Mouse (Mus musculus): Measurements from ENCODE around the gene Drg2. TPM values are rescaled to one million over a fixed set of nuclear protein-coding genes. Genes with fewer than 3 reads are reported as not detected.

Drg2 gene
- polyA plus RNA-seq, 1 experiment from 2014 or later = 65.7 TPM

DNA sequence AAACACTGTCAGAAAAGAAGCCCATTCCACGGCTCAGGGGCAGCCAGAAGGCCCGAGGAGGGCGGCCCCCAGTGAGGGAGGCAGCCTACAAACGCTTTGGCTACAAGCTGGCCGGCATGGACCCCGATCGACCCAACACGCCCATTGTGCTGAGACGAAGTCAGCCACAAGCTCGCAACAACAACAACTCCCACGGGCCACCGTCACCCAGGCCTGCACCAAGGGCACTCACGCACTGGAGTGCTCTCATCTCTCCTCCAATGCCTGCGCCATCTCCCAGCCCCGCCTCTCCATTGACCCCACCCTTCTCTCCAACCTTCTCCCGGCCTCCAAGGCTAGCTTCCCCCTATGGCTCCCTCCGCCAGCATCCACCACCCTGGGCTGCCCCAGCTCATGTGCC is 23.7 kb downstream of the Drg2 start:
- ATAC-seq (replicated peaks; ENCODE audit: extremely low read depth, insufficient read depth, low FRiP score) = no peak; the same call in 1 of the 2 replicates
- Histone ChIP-seq H3K4me2 (ENCODE audit: low read depth, low read length) (peak overlapping the region; percentile 52), H3K4me3 (ENCODE audit: low read length) (peak overlapping the region; percentile 18; the same call in 1 of the 2 replicates), H3K27me3 (ENCODE audit: control insufficient read depth, insufficient read depth, low read length) (no peaks in the 10 kb centered on the region), H3K9ac (ENCODE audit: low read length) (peak overlapping the region; percentile 47; the same call in 1 of the 2 replicates), H3K9me3 (replicated peaks; ENCODE audit: control insufficient read depth, low read length) (no peaks in the 10 kb centered on the region), H3K4me1 (ENCODE audit: control insufficient read depth, insufficient read depth, low read length) (0 out of 2 replicates have a peak, but pooled peaks cover 3% of the 10 kb centered on the region), H3K36me3 (ENCODE audit: control insufficient read depth, insufficient read depth) (no peaks in the 10 kb centered on the region), H3K27ac (ENCODE audit: low read length) (no peak overlapping the region)
- WGBS = 26% methylated on average over 17 of the region's 17 CpGs

GRCm38 (mm10) chr11:60486267-60486666 is 31.9 kb downstream of the Drg2 start:
- Histone ChIP-seq H3K4me2 (ENCODE audit: low read depth, low read length) (no peak overlapping the region), H3K9ac (ENCODE audit: low read length) (no peak overlapping the region), H3K9me3 (replicated peaks; ENCODE audit: control insufficient read depth, low read length) (no peaks in the 10 kb centered on the region), H3K27ac (ENCODE audit: low read length) (no peak overlapping the region), H3K36me3 (ENCODE audit: control insufficient read depth, insufficient read depth) (no peaks in the 10 kb centered on the region), H3K4me3 (ENCODE audit: low read length) (no peak overlapping the region), H3K27me3 (ENCODE audit: control insufficient read depth, insufficient read depth, low read length) (no peaks in the 10 kb centered on the region), H3K4me1 (ENCODE audit: control insufficient read depth, insufficient read depth, low read length) (no peaks in the 10 kb centered on the region)
- ATAC-seq (replicated peaks; ENCODE audit: extremely low read depth, insufficient read depth, low FRiP score) = no peak
- whole genome bisulfite sequencing = 55% methylated on average over 3 of the region's 3 CpGs

DNA sequence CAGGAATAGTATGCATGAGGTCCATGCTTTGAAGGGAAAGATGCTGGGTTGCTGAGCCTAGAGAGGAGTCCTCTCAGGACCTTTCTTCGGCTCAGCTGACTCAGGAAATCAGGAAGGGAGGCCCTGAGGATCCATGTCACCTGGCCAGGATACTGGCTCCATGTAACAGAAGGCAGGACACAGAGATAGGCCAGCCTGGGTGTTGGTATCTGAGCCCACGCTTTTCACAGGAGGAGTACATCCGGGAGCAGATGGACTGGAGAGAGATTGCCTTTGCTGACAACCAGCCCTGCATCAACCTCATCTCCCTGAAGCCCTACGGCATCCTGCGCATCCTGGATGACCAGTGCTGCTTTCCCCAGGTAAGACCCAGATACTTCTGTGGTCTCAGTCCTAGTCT is 38.3 kb downstream of the Drg2 start:
- no peaks in the 10 kb centered on the region for H3K36me3 ChIP-seq (ENCODE audit: control insufficient read depth, insufficient read depth)
- no peak overlapping the region for H3K27ac ChIP-seq (ENCODE audit: low read length)
- H3K9me3 ChIP-seq (replicated peaks; ENCODE audit: control insufficient read depth, low read length) = no peaks in the 10 kb centered on the region
- no peak overlapping the region for H3K9ac ChIP-seq (ENCODE audit: low read length)
- no peak for ATAC-seq (replicated peaks; ENCODE audit: extremely low read depth, insufficient read depth, low FRiP score)
- H3K4me1 ChIP-seq (ENCODE audit: control insufficient read depth, insufficient read depth, low read length) = no peaks in the 10 kb centered on the region
- no peak overlapping the region for H3K4me3 ChIP-seq (ENCODE audit: low read length)
- no peak overlapping the region for H3K4me2 ChIP-seq (ENCODE audit: low read depth, low read length)
- 82% methylated on average over 5 of the region's 5 CpGs for WGBS
- peaks cover 3% of the 10 kb centered on the region; the same call in 1 of the 2 replicates for H3K27me3 ChIP-seq (ENCODE audit: control insufficient read depth, insufficient read depth, low read length)

- no peak for ATAC-seq (replicated peaks; ENCODE audit: extremely low read depth, insufficient read depth, low FRiP score)
- no peaks in the 10 kb centered on the region for H3K9me3 ChIP-seq (replicated peaks; ENCODE audit: control insufficient read depth, low read length)
- WGBS = 52% methylated on average over 2 of the region's 2 CpGs
- no peaks in the 10 kb centered on the region for H3K4me1 ChIP-seq (ENCODE audit: control insufficient read depth, insufficient read depth, low read length)
- no peak overlapping the region for H3K9ac ChIP-seq (ENCODE audit: low read length)
- no peak overlapping the region for H3K27ac ChIP-seq (ENCODE audit: low read length)
- H3K27me3 ChIP-seq (ENCODE audit: control insufficient read depth, insufficient read depth, low read length) = peaks cover 3% of the 10 kb centered on the region; the same call in 1 of the 2 replicates
- no peak overlapping the region for H3K4me3 ChIP-seq (ENCODE audit: low read length)
- no peaks in the 10 kb centered on the region for H3K36me3 ChIP-seq (ENCODE audit: control insufficient read depth, insufficient read depth)
- no peak overlapping the region for H3K4me2 ChIP-seq (ENCODE audit: low read depth, low read length)
These were observed 41.3 kb downstream of the Drg2 start for GRCm38 (mm10) chr11:60495692-60496091.

DNA sequence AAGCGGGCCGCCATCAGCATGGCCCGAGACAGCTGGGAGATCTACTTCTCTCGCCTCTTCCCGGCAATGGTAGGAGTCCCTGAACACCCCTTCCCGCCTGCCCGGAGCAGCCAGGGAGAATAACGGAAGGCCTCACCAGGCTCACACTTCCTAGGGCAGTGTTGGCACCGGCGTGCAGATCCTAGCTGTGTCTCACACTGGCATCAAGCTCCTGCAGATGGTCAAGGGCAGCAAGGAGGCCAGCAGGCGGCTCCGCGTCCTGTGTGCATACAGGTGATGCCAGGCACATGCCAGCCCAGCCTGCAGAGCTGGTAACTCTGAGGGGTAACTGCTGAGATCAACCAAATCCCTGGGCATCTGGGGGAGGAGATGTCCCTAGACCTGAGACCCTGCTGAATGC is 52.9 kb downstream of the Drg2 start:
- 81% methylated on average over 13 of the region's 13 CpGs for WGBS
- ATAC-seq (replicated peaks; ENCODE audit: extremely low read depth, insufficient read depth, low FRiP score) = no peak
- Histone ChIP-seq H3K4me1 (ENCODE audit: control insufficient read depth, insufficient read depth, low read length) (peaks cover 3% of the 10 kb centered on the region), H3K36me3 (ENCODE audit: control insufficient read depth, insufficient read depth) (no peaks in the 10 kb centered on the region), H3K27me3 (ENCODE audit: control insufficient read depth, insufficient read depth, low read length) (peaks cover 12% of the 10 kb centered on the region), H3K4me3 (ENCODE audit: low read length) (no peak overlapping the region), H3K27ac (ENCODE audit: low read length) (no peak overlapping the region), H3K9me3 (replicated peaks; ENCODE audit: control insufficient read depth, low read length) (no peaks in the 10 kb centered on the region), H3K4me2 (ENCODE audit: low read depth, low read length) (no peak overlapping the region), H3K9ac (ENCODE audit: low read length) (no peak overlapping the region)

GRCm38 (mm10) chr11:60508950-60509349 is 54.6 kb downstream of the Drg2 start:
- 4% methylated on average over 11 of the region's 11 CpGs for WGBS
- peaks cover 12% of the 10 kb centered on the region for H3K27me3 ChIP-seq (ENCODE audit: control insufficient read depth, insufficient read depth, low read length)
- peak overlapping the region; percentile 60 for H3K9ac ChIP-seq (ENCODE audit: low read length)
- no peak overlapping the region for H3K27ac ChIP-seq (ENCODE audit: low read length)
- no peak; the same call in 1 of the 2 replicates for ATAC-seq (replicated peaks; ENCODE audit: extremely low read depth, insufficient read depth, low FRiP score)
- peak overlapping the region; percentile 51 for H3K4me3 ChIP-seq (ENCODE audit: low read length)
- H3K4me2 ChIP-seq (ENCODE audit: low read depth, low read length) = peak overlapping the region; percentile 75
- no peaks in the 10 kb centered on the region for H3K36me3 ChIP-seq (ENCODE audit: control insufficient read depth, insufficient read depth)
- H3K4me1 ChIP-seq (ENCODE audit: control insufficient read depth, insufficient read depth, low read length) = peaks cover 3% of the 10 kb centered on the region
- no peaks in the 10 kb centered on the region for H3K9me3 ChIP-seq (replicated peaks; ENCODE audit: control insufficient read depth, low read length)

DNA sequence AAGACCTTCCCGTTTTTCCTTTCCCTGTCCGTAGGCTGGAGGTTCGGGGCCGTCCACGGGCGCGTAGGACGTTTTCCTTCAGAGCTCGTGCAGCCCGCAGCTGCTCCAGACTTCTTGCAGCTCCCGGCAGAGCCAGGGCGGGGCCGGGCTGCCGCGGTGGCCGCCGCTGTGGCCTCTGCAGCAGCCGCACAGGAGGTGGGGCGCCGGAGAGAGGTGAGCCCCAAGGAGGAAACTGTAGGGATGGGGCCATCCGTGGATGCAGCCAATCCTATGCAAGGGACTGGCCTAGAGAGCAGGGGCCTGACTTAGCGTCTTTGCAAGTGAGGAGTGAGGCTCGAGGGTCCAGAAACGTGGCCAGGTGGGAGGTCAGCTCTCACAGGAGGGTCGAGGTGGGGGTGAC is 55.1 kb downstream of the Drg2 start:
- peaks cover 3% of the 10 kb centered on the region for H3K4me1 ChIP-seq (ENCODE audit: control insufficient read depth, insufficient read depth, low read length)
- ATAC-seq (replicated peaks; ENCODE audit: extremely low read depth, insufficient read depth, low FRiP score) = peak; percentile 28; the same call in 1 of the 2 replicates
- H3K4me2 ChIP-seq (ENCODE audit: low read depth, low read length) = peak overlapping the region; percentile 75
- no peaks in the 10 kb centered on the region for H3K9me3 ChIP-seq (replicated peaks; ENCODE audit: control insufficient read depth, low read length)
- H3K9ac ChIP-seq (ENCODE audit: low read length) = peak overlapping the region; percentile 60
- H3K4me3 ChIP-seq (ENCODE audit: low read length) = peak overlapping the region; percentile 51
- WGBS = under 1% methylated on average over 25 of the region's 25 CpGs
- no peak overlapping the region for H3K27ac ChIP-seq (ENCODE audit: low read length)
- H3K36me3 ChIP-seq (ENCODE audit: control insufficient read depth, insufficient read depth) = no peaks in the 10 kb centered on the region
- H3K27me3 ChIP-seq (ENCODE audit: control insufficient read depth, insufficient read depth, low read length) = peaks cover 12% of the 10 kb centered on the region

DNA sequence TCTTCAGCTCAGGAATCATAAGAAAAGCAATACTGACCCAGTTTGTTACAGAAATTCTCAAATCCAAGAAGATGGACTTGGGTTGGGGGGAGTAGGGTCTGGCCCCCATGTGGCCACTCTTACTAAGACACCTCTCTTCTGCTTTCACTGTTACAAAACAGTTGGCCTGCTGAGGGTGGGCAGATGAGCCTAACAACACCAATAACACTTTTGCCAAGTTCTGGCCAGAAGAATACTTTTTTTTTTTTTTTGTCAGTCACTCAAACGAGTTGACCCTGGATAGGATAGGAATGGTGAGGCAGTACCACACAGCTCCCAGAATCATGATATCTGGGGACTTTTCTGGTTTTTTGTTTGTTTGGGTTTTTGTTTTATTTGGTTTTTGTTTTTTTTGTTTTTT is 57.5 kb downstream of the Drg2 start:
- H3K27me3 ChIP-seq (ENCODE audit: control insufficient read depth, insufficient read depth, low read length) = peaks cover 12% of the 10 kb centered on the region
- no peaks in the 10 kb centered on the region for H3K36me3 ChIP-seq (ENCODE audit: control insufficient read depth, insufficient read depth)
- H3K27ac ChIP-seq (ENCODE audit: low read length) = no peak overlapping the region
- peaks cover 3% of the 10 kb centered on the region for H3K4me1 ChIP-seq (ENCODE audit: control insufficient read depth, insufficient read depth, low read length)
- ATAC-seq (replicated peaks; ENCODE audit: extremely low read depth, insufficient read depth, low FRiP score) = no peak
- 68% methylated on average over 1 of the region's 1 CpGs for WGBS
- H3K4me2 ChIP-seq (ENCODE audit: low read depth, low read length) = no peak overlapping the region
- H3K9ac ChIP-seq (ENCODE audit: low read length) = no peak overlapping the region
- H3K9me3 ChIP-seq (replicated peaks; ENCODE audit: control insufficient read depth, low read length) = no peaks in the 10 kb centered on the region
- H3K4me3 ChIP-seq (ENCODE audit: low read length) = no peak overlapping the region

DNA sequence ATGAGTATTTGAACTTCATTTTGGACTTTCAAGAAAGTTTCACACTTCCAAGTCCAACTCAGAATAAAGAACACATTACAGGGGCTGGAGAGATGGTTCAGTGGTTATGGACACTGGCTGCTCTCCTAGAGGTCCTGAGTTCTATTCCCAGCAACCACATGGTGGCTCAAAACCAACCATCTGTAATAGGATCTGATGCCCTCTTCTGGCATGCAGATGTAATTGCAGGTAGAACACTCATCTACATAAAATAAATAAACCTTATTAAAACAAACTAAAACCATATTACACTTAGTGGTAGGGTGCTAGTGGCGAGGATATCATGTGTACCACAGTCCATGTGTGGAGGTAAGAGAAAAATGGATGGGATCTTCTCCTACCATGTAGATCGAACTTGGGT is 58.1 kb downstream of the Drg2 start:
- Histone ChIP-seq H3K4me1 (ENCODE audit: control insufficient read depth, insufficient read depth, low read length) (peaks cover 3% of the 10 kb centered on the region), H3K27ac (ENCODE audit: low read length) (no peak overlapping the region), H3K4me3 (ENCODE audit: low read length) (no peak overlapping the region), H3K9me3 (replicated peaks; ENCODE audit: control insufficient read depth, low read length) (no peaks in the 10 kb centered on the region), H3K9ac (ENCODE audit: low read length) (no peak overlapping the region), H3K4me2 (ENCODE audit: low read depth, low read length) (no peak overlapping the region), H3K27me3 (ENCODE audit: control insufficient read depth, insufficient read depth, low read length) (peaks cover 12% of the 10 kb centered on the region), H3K36me3 (ENCODE audit: control insufficient read depth, insufficient read depth) (no peaks in the 10 kb centered on the region)
- no peak for ATAC-seq (replicated peaks; ENCODE audit: extremely low read depth, insufficient read depth, low FRiP score)
- WGBS = 70% methylated on average over 2 of the region's 2 CpGs
